Mouse (Mus musculus) olfactory bulb, adult 2 months (tissue): ENCODE measurements at regions not wholly inside any gene's neighbourhood (a gene's known extent, or its start where the extent isn't known, plus 50 kb on each side); places are given as distances from the start of the nearest gene placed in this dataset.

ENCODE experiments used
- H3K27ac ChIP-seq: fragments of 200-500 bp; 2 replicates; pipeline ENCODE4 v1.5.1; 2012; ENCODE audit warnings: low read depth, low read length; ENCODE audit not compliant: insufficient read depth
- H3K4me1 ChIP-seq: fragments of 200-500 bp; 2 replicates; pipeline ENCODE4 v1.6.1; 2012; ENCODE audit warnings: low read length; ENCODE audit not compliant: control insufficient read depth, insufficient read depth
- H3K4me3 ChIP-seq: fragments of 200-500 bp; 2 replicates; pipeline ENCODE4 v1.5.1; 2012; ENCODE audit warnings: mild to moderate bottlenecking, low read depth, low read length, moderate library complexity; ENCODE audit not compliant: insufficient read depth
- CTCF ChIP-seq: fragments of 200-500 bp; IDR thresholded peaks from 2 replicates; pipeline ENCODE4 v1.5.1; 2012; ENCODE audit warnings: low read depth, mild to moderate bottlenecking, low read length, moderate library complexity; ENCODE audit not compliant: insufficient read depth
- POLR2A ChIP-seq: fragments of 200-500 bp; IDR thresholded peaks from 2 replicates; pipeline ENCODE4 v1.6.1; 2012; ENCODE audit warnings: mild to moderate bottlenecking, low read depth, low read length, moderate library complexity; ENCODE audit not compliant: insufficient read depth
- WGBS: fragments of 180-500 bp; shearing (Covaris S2); methylation state at CpG from one replicate; pipeline ENCODE4 v1.1.7; 2018; 5-methylcytosine and 5-hydroxymethylcytosine counted together

GRCm38 (mm10) chr5:146684429-146684828 is 99.4 kb upstream of the Gpr12 start:
- WGBS, result 51% methylated on average over 3 of the region's 3 CpGs
- no peak overlapping the region for H3K27ac ChIP-seq
- TF ChIP-seq POLR2A (no peak), CTCF (no peak)

GRCm38 (mm10) chr5:146683554-146683953 is 98.5 kb upstream of the Gpr12 start:
- 82% methylated on average over 8 of the region's 8 CpGs for WGBS
- Histone ChIP-seq H3K4me1 (no peaks in the 10 kb centered on the region), H3K27ac (no peak overlapping the region), H3K4me3 (no peak overlapping the region)
- TF ChIP-seq POLR2A (no peak), CTCF (no peak)

More at GRCm38 (mm10) chr5:146684429-146684828, 99.4 kb upstream of the Gpr12 start:
- H3K4me1 ChIP-seq, result no peaks in the 10 kb centered on the region
- no peak overlapping the region for H3K4me3 ChIP-seq

GRCm38 (mm10) chr5:146682893-146683292 is 97.9 kb upstream of the Gpr12 start:
- H3K27ac ChIP-seq, result no peak overlapping the region
- TF ChIP-seq CTCF (no peak), POLR2A (no peak)
- H3K4me3 ChIP-seq, result no peak overlapping the region
- H3K4me1 ChIP-seq, result no peaks in the 10 kb centered on the region
- 89% methylated on average over 5 of the region's 5 CpGs for WGBS

GRCm38 (mm10) chr5:146681512-146681911 is 96.5 kb upstream of the Gpr12 start:
- Histone ChIP-seq H3K27ac (no peak overlapping the region), H3K4me3 (no peak overlapping the region), H3K4me1 (no peaks in the 10 kb centered on the region)
- WGBS, result 86% methylated on average over 9 of the region's 9 CpGs
- TF ChIP-seq POLR2A (no peak), CTCF (no peak)

GRCm38 (mm10) chr5:146679198-146679681 is 94.2 kb upstream of the Gpr12 start:
- 92% methylated on average over 6 of the region's 6 CpGs for WGBS
- no peak overlapping the region for H3K4me3 ChIP-seq
- no peak for TF ChIP-seq POLR2A
- no peak for TF ChIP-seq CTCF

GRCm38 (mm10) chr5:146678775-146679170 is 93.7 kb upstream of the Gpr12 start:
- 94% methylated on average over 10 of the region's 10 CpGs for WGBS
- TF ChIP-seq CTCF, result no peak
- no peak for TF ChIP-seq POLR2A
- no peak overlapping the region for H3K27ac ChIP-seq
- no peaks in the 10 kb centered on the region for H3K4me1 ChIP-seq
- no peak overlapping the region for H3K4me3 ChIP-seq

More at GRCm38 (mm10) chr5:146679198-146679681, 94.2 kb upstream of the Gpr12 start:
- H3K4me1 ChIP-seq, result no peaks in the 10 kb centered on the region
- H3K27ac ChIP-seq, result no peak overlapping the region

GRCm38 (mm10) chr5:146678049-146678774 is 93.2 kb upstream of the Gpr12 start:
- no peak overlapping the region for H3K4me3 ChIP-seq
- no peak overlapping the region for H3K27ac ChIP-seq
- TF ChIP-seq CTCF (no peak), POLR2A (no peak)
- 74% methylated on average over 13 of the region's 13 CpGs for WGBS
- H3K4me1 ChIP-seq, result no peaks in the 10 kb centered on the region

- no peak overlapping the region for H3K27ac ChIP-seq
- TF ChIP-seq POLR2A (no peak), CTCF (no peak)
- H3K4me3 ChIP-seq, result no peak overlapping the region
- no peaks in the 10 kb centered on the region for H3K4me1 ChIP-seq
- WGBS, result 76% methylated on average over 8 of the region's 8 CpGs
These were observed 92.1 kb upstream of the Gpr12 start for GRCm38 (mm10) chr5:146677151-146677515.

GRCm38 (mm10) chr5:146676470-146677150 is 91.6 kb upstream of the Gpr12 start:
- Histone ChIP-seq H3K4me1 (no peaks in the 10 kb centered on the region), H3K27ac (no peak overlapping the region), H3K4me3 (no peak overlapping the region)
- TF ChIP-seq POLR2A, result no peak
- WGBS, result 83% methylated on average over 12 of the region's 12 CpGs
